Comparison of ENCODE assay signal across 14 mouse cellular contexts in genomic region chr4:124755526-124755925, GRCm38 (mm10). TPM values are rescaled to one million over a fixed set of nuclear protein-coding genes. Genes with fewer than 3 reads are reported as not detected.
DNase-seq lines count a peak whose midpoint lies in the region; ATAC-seq and TF ChIP-seq lines count a peak whose summit lies in the region.
"Had no signal": no experiment of that assay in that cellular context is flagged by ENCODE, and none has a peak within 500 bp of the region (broad histone marks: within the 10 kb centered on the region; RNA-seq: fewer than 3 reads in every experiment).

No protein-coding gene starts in this region.

- peaks cover 4% of the 10 kb centered on the region for H3K36me3 ChIP-seq in heart, adult 2 months (ENCODE audit: control insufficient read depth, insufficient read depth, low read length)
- H3K36me3 ChIP-seq in lung, embryonic 14.5 days (ENCODE audit: insufficient read depth): no peaks in the 10 kb centered on the region
- peaks cover 5% of the 10 kb centered on the region; the same call in 1 of the 2 replicates for H3K36me3 ChIP-seq in liver, postnatal 0 days (replicated peaks; ENCODE audit: insufficient read depth, low read length)
- H3K36me3 ChIP-seq: lung, embryonic 15.5 days; midbrain, embryonic 15.5 days had no signal

- peak overlapping the region; percentile 55 for H3K27ac ChIP-seq in heart, adult 2 months
- no peak overlapping the region for H3K27ac ChIP-seq in lung, embryonic 14.5 days (ENCODE audit: low read depth)
- 0 out of 2 replicates have a peak overlapping the region, but pooled peaks have one; percentile 6 for H3K27ac ChIP-seq in brown adipose tissue, adult 24 weeks (replicated peaks; ENCODE audit: low read depth, low read length)
- H3K27ac ChIP-seq in liver, postnatal 0 days (ENCODE audit: low read depth): peak overlapping the region; percentile 45; the same call in 1 of the 2 replicates
- H3K27ac ChIP-seq: lung, embryonic 15.5 days; midbrain, embryonic 15.5 days had no signal

- TF ChIP-seq POLR2A in heart, adult 2 months (IDR thresholded peaks at IDR 0.05; ENCODE audit: insufficient read depth, low read depth, low read length): no peak

- H3K4me1 ChIP-seq in heart, adult 2 months (ENCODE audit: control insufficient read depth, insufficient read depth, low read length): peaks cover 14% of the 10 kb centered on the region
- H3K4me1 ChIP-seq in lung, embryonic 14.5 days (ENCODE audit: insufficient read depth): peaks cover 8% of the 10 kb centered on the region
- H3K4me1 ChIP-seq in brown adipose tissue, adult 24 weeks (ENCODE audit: control insufficient read depth, insufficient read depth, insufficient read length, low read length): peaks cover 6% of the 10 kb centered on the region
- H3K4me1 ChIP-seq in liver, postnatal 0 days (ENCODE audit: insufficient read depth): peaks cover 45% of the 10 kb centered on the region

- peaks cover 7% of the 10 kb centered on the region for H3K79me2 ChIP-seq in heart, adult 2 months (replicated peaks; ENCODE audit: control insufficient read depth, insufficient read depth, low read length)

- H3K9me3 ChIP-seq in lung, embryonic 14.5 days (ENCODE audit: low read depth, low read length): no peaks in the 10 kb centered on the region
- H3K9me3 ChIP-seq in liver, postnatal 0 days (ENCODE audit: low read length): no peaks in the 10 kb centered on the region
- H3K9me3 ChIP-seq: lung, embryonic 15.5 days; midbrain, embryonic 15.5 days had no signal

- no peak for DNase-seq in heart, adult 2 months
- DNase-seq in heart, postnatal 10 days: no peak
- no peak for DNase-seq in lung, embryonic 14.5 days
- no peak for DNase-seq in lung, postnatal 4 days
- DNase-seq in liver, postnatal 0 days: no peak
- no peak for DNase-seq in left cerebral cortex, postnatal 10 days (ENCODE audit: extremely low spot score in 1 of 2, low spot score in 2 of 2)
- DNase-seq: B cell, adult 2 months; cerebellum, postnatal 10 days; kidney, adult 9 months; right cerebral cortex, postnatal 25 days had no signal

- no peak for TF ChIP-seq EP300 in heart, adult 2 months (IDR thresholded peaks at IDR 0.05; ENCODE audit: insufficient read depth, low read depth, low read length)
- no peak for TF ChIP-seq EP300 in liver, postnatal 0 days (IDR thresholded peaks at IDR 0.05; ENCODE audit: low read depth)

- H3K27me3 ChIP-seq in heart, adult 2 months (ENCODE audit: control insufficient read depth, insufficient read depth, low read length): no peaks in the 10 kb centered on the region
- no peaks in the 10 kb centered on the region for H3K27me3 ChIP-seq in lung, embryonic 14.5 days (ENCODE audit: insufficient read depth, low read length)
- H3K27me3 ChIP-seq in liver, postnatal 0 days (ENCODE audit: insufficient read depth, low read length): no peaks in the 10 kb centered on the region
- H3K27me3 ChIP-seq: lung, embryonic 15.5 days; midbrain, embryonic 15.5 days had no signal

- intact Hi-C loops in heart, adult 2 months (cut with DNase I): no loop called here
- intact Hi-C loops in heart, postnatal 10 days (cut with DNase I): no loop called here
- intact Hi-C loops in left cerebral cortex, postnatal 10 days (cut with DNase I): no loop called here

- H3K4me2 ChIP-seq in lung, embryonic 14.5 days: no peak overlapping the region
- no peak overlapping the region; the same call in 1 of the 2 replicates for H3K4me2 ChIP-seq in liver, postnatal 0 days (ENCODE audit: low read depth, low read length)
- H3K4me2 ChIP-seq: lung, embryonic 15.5 days; midbrain, embryonic 15.5 days had no signal

- WGBS in heart, adult 2 months: 43% methylated on average over 7 of the region's 7 CpGs
- 42% methylated on average over 7 of the region's 7 CpGs for WGBS in lung, embryonic 14.5 days
- WGBS in liver, postnatal 0 days (ENCODE audit: insufficient replicate concordance): 33% methylated on average over 7 of the region's 7 CpGs

- no peak overlapping the region for H3K9ac ChIP-seq in heart, adult 2 months (ENCODE audit: low read depth, low read length)
- H3K9ac ChIP-seq in lung, embryonic 14.5 days: 0 out of 2 replicates have a peak overlapping the region, but pooled peaks have one; percentile 9
- H3K9ac ChIP-seq in liver, postnatal 0 days (replicated peaks): peak overlapping the region; percentile 21; the same call in 1 of the 2 replicates
- H3K9ac ChIP-seq: lung, embryonic 15.5 days; midbrain, embryonic 15.5 days had no signal

- ATAC-seq in lung, embryonic 14.5 days (ENCODE audit: insufficient read depth): no peak
- no peak for ATAC-seq in liver, postnatal 0 days
- no peak for ATAC-seq in erythroblast, adult 5-6 weeks (replicated peaks; ENCODE audit: low FRiP score, poor library complexity, severe bottlenecking)
- ATAC-seq: midbrain, embryonic 15.5 days had no signal

- no peak for TF ChIP-seq CTCF in heart, adult 2 months (IDR thresholded peaks at IDR 0.05)
- TF ChIP-seq CTCF in lung, embryonic 14.5 days (IDR thresholded peaks at IDR 0.05; ENCODE audit: low read depth): no peak
- no peak for TF ChIP-seq CTCF in liver, postnatal 0 days (IDR thresholded peaks at IDR 0.05; ENCODE audit: low read depth)

- H3K4me3 ChIP-seq in heart, adult 2 months: no peak overlapping the region
- H3K4me3 ChIP-seq in lung, embryonic 14.5 days (ENCODE audit: low read depth, low read length): no peak overlapping the region
- H3K4me3 ChIP-seq in brown adipose tissue, adult 24 weeks (ENCODE audit: insufficient read depth, low read depth, low read length): no peak overlapping the region
- no peak overlapping the region for H3K4me3 ChIP-seq in liver, postnatal 0 days (ENCODE audit: low read depth, low read length)
- H3K4me3 ChIP-seq: lung, embryonic 15.5 days; midbrain, embryonic 15.5 days had no signal

RNA-seq across cellular contexts. Expression of gene Inpp5b, which starts 13.9 kb away (rescaled TPM):
- total RNA-seq in heart, adult 2 months (2021): 1 to 10 TPM; 8.0 to 8.2 TPM
- polyA plus RNA-seq in heart, adult 2 months (2012; rRNA removed): 17.8 and 29.8 TPM in 2 replicates
- total RNA-seq in heart, postnatal 10 days (2021): 10 to 100 TPM; 10.1 to 14.9 TPM
- 25.5 and 34.0 TPM in 2 replicates for polyA plus RNA-seq in lung, embryonic 14.5 days (2014; fragmentation: Nextera tagmentation; extraction: Ambion mirVana)
- 9.0 and 15.7 TPM in 2 replicates for polyA plus RNA-seq in brown adipose tissue, adult 24 weeks (2012; ENCODE audit: insufficient read depth, insufficient read length, missing spikeins)
- polyA plus RNA-seq in liver, postnatal 0 days (2015; fragmentation: Nextera tagmentation; extraction: Ambion mirVana): 15.5 and 19.5 TPM in 2 replicates
- 10 to 100 TPM; 34.8 to 38.5 TPM for total RNA-seq in left cerebral cortex, postnatal 10 days (2021)
- total RNA-seq in erythroblast, adult 5-6 weeks (2015; ENCODE audit: low replicate concordance): 27.3 and 37.0 TPM in 2 replicates
- total RNA-seq in erythroblast, adult 5-6 weeks (2017; ENCODE audit: low replicate concordance): 15.2 and 15.8 TPM in 2 replicates

RNA-seq across cellular contexts. Expression of gene Sf3a3, which starts 41.0 kb away (rescaled TPM):
- total RNA-seq in heart, adult 2 months (2021): 10 to 100 TPM; 18.0 to 19.4 TPM
- polyA plus RNA-seq in heart, adult 2 months (2012; rRNA removed): 7.7 and 11.5 TPM in 2 replicates
- 10 to 100 TPM; 26.2 to 32.5 TPM for total RNA-seq in heart, postnatal 10 days (2021)
- 164 and 166 TPM in 2 replicates for polyA plus RNA-seq in lung, embryonic 14.5 days (2014; fragmentation: Nextera tagmentation; extraction: Ambion mirVana)
- 19.2 and 21.2 TPM in 2 replicates for polyA plus RNA-seq in brown adipose tissue, adult 24 weeks (2012; ENCODE audit: insufficient read depth, insufficient read length, missing spikeins)
- 37.1 and 37.2 TPM in 2 replicates for polyA plus RNA-seq in liver, postnatal 0 days (2015; fragmentation: Nextera tagmentation; extraction: Ambion mirVana)
- total RNA-seq in left cerebral cortex, postnatal 10 days (2021): 10 to 100 TPM; 36.3 to 36.6 TPM
- 14.2 and 24.2 TPM in 2 replicates for total RNA-seq in erythroblast, adult 5-6 weeks (2015; ENCODE audit: low replicate concordance)
- 26.2 and 34.7 TPM in 2 replicates for total RNA-seq in erythroblast, adult 5-6 weeks (2017; ENCODE audit: low replicate concordance)

RNA-seq across cellular contexts. Expression of gene Mtf1, which starts 46.4 kb away (rescaled TPM):
- 10 to 100 TPM; 15.3 to 15.7 TPM for total RNA-seq in heart, adult 2 months (2021)
- polyA plus RNA-seq in heart, adult 2 months (2012; rRNA removed): 4.7 and 9.1 TPM in 2 replicates
- total RNA-seq in heart, postnatal 10 days (2021): 10 to 100 TPM; 17.4 to 17.6 TPM
- polyA plus RNA-seq in lung, embryonic 14.5 days (2014; fragmentation: Nextera tagmentation; extraction: Ambion mirVana): 14.1 and 14.2 TPM in 2 replicates
- 6.2 and 6.9 TPM in 2 replicates for polyA plus RNA-seq in brown adipose tissue, adult 24 weeks (2012; ENCODE audit: insufficient read depth, insufficient read length, missing spikeins)
- polyA plus RNA-seq in liver, postnatal 0 days (2015; fragmentation: Nextera tagmentation; extraction: Ambion mirVana): 9.1 and 9.8 TPM in 2 replicates
- 10 to 100 TPM; 22.8 to 24.4 TPM for total RNA-seq in left cerebral cortex, postnatal 10 days (2021)
- 5.2 and 5.4 TPM in 2 replicates for total RNA-seq in erythroblast, adult 5-6 weeks (2015; ENCODE audit: low replicate concordance)
- 8.6 and 17.4 TPM in 2 replicates for total RNA-seq in erythroblast, adult 5-6 weeks (2017; ENCODE audit: low replicate concordance)

RNA-seq across cellular contexts. Expression of gene Fhl3, which starts 55.0 kb away (rescaled TPM):
- 10 to 100 TPM in 1 of 2 experiments, 1 to 10 TPM in 1; 7.8 to 11.5 TPM for total RNA-seq in heart, adult 2 months (2021)
- polyA plus RNA-seq in heart, adult 2 months (2012; rRNA removed): 10.1 and 17.9 TPM in 2 replicates
- 10 to 100 TPM; 15.7 to 19.6 TPM for total RNA-seq in heart, postnatal 10 days (2021)
- polyA plus RNA-seq in lung, embryonic 14.5 days (2014; fragmentation: Nextera tagmentation; extraction: Ambion mirVana): 12.8 and 13.1 TPM in 2 replicates
- polyA plus RNA-seq in brown adipose tissue, adult 24 weeks (2012; ENCODE audit: insufficient read depth, insufficient read length, missing spikeins): 10.7 and 14.1 TPM in 2 replicates
- 2.5 and 2.7 TPM in 2 replicates for polyA plus RNA-seq in liver, postnatal 0 days (2015; fragmentation: Nextera tagmentation; extraction: Ambion mirVana)
- total RNA-seq in left cerebral cortex, postnatal 10 days (2021): 1 to 10 TPM; 3.8 to 4.5 TPM
- total RNA-seq in erythroblast, adult 5-6 weeks (2015; ENCODE audit: low replicate concordance): 4.2 and 7.5 TPM in 2 replicates
- total RNA-seq in erythroblast, adult 5-6 weeks (2017; ENCODE audit: low replicate concordance): 0.77 and 1.3 TPM in 2 replicates
